Mouse (Mus musculus): ENCODE results near the gene Lin28a. TPM values are rescaled to one million over a fixed set of nuclear protein-coding genes. Genes with fewer than 3 reads are reported as not detected.

Lin28a gene
- polyA plus RNA-seq, 1 experiment from 2014 or later, result 16.7 TPM

GRCm38 (mm10) chr4:133967138-133967865 is 51.3 kb downstream of the Lin28a start:
- H3K36me3 ChIP-seq, result peaks cover 68% of the 10 kb centered on the region
- peak; percentile 96 for DNase-seq (ENCODE audit: low spot score)
- peak overlapping the region; percentile 79 for H3K4me3 ChIP-seq
- no peaks in the 10 kb centered on the region for H3K9me3 ChIP-seq (replicated peaks)
- under 1% methylated on average over 92 of the region's 101 CpGs for WGBS
- peaks cover 31% of the 10 kb centered on the region for H3K4me1 ChIP-seq
- peak overlapping the region; percentile 99 for H3K27ac ChIP-seq
- H3K27me3 ChIP-seq (ENCODE audit: low read depth, poor library complexity, severe bottlenecking), result 0 out of 2 replicates have a peak, but pooled peaks cover 4% of the 10 kb centered on the region

GRCm38 (mm10) chr4:133966271-133966940 is 52.2 kb downstream of the Lin28a start:
- Histone ChIP-seq H3K36me3 (peaks cover 59% of the 10 kb centered on the region), H3K27me3 (ENCODE audit: low read depth, poor library complexity, severe bottlenecking) (0 out of 2 replicates have a peak, but pooled peaks cover 4% of the 10 kb centered on the region), H3K27ac (peak overlapping the region; percentile 99), H3K9me3 (replicated peaks) (no peaks in the 10 kb centered on the region), H3K4me1 (peaks cover 31% of the 10 kb centered on the region), H3K4me3 (peak overlapping the region; percentile 79)
- no peak for DNase-seq (ENCODE audit: low spot score)
- 55% methylated on average over 12 of the region's 12 CpGs for WGBS

- Histone ChIP-seq H3K9me3 (replicated peaks) (no peaks in the 10 kb centered on the region), H3K27me3 (ENCODE audit: low read depth, poor library complexity, severe bottlenecking) (no peaks in the 10 kb centered on the region), H3K27ac (no peak overlapping the region), H3K4me3 (no peak overlapping the region), H3K4me1 (peaks cover 14% of the 10 kb centered on the region), H3K36me3 (peaks cover 40% of the 10 kb centered on the region)
- 88% methylated on average over 7 of the region's 7 CpGs for WGBS
- no peak for DNase-seq (ENCODE audit: low spot score)
These were observed 56.1 kb downstream of the Lin28a start for GRCm38 (mm10) chr4:133962566-133962965.

GRCm38 (mm10) chr4:133958884-133959283 is 59.8 kb downstream of the Lin28a start:
- no peaks in the 10 kb centered on the region for H3K9me3 ChIP-seq (replicated peaks)
- peaks cover 15% of the 10 kb centered on the region for H3K36me3 ChIP-seq
- 80% methylated on average over 1 of the region's 1 CpGs for WGBS
- no peak overlapping the region for H3K27ac ChIP-seq
- DNase-seq (ENCODE audit: low spot score), result no peak
- no peaks in the 10 kb centered on the region for H3K27me3 ChIP-seq (ENCODE audit: low read depth, poor library complexity, severe bottlenecking)
- 0 out of 2 replicates have a peak, but pooled peaks cover 3% of the 10 kb centered on the region for H3K4me1 ChIP-seq
- H3K4me3 ChIP-seq, result no peak overlapping the region

GRCm38 (mm10) chr4:133956358-133956757 is 62.3 kb downstream of the Lin28a start:
- Histone ChIP-seq H3K9me3 (replicated peaks) (no peaks in the 10 kb centered on the region), H3K27ac (no peak overlapping the region), H3K4me3 (no peak overlapping the region), H3K36me3 (no peaks in the 10 kb centered on the region), H3K27me3 (ENCODE audit: low read depth, poor library complexity, severe bottlenecking) (no peaks in the 10 kb centered on the region), H3K4me1 (peaks cover 7% of the 10 kb centered on the region; the same call in 1 of the 2 replicates)
- 91% methylated on average over 4 of the region's 4 CpGs for WGBS
- DNase-seq (ENCODE audit: low spot score), result no peak

Other genes with a start within 250 kb of the Lin28a start
- 52.1 and 53.3 TPM in 2 replicates for gene Rps6ka1, start 131.0 kb downstream of the Lin28a start, polyA plus RNA-seq (2016; fragmentation: Nextera tagmentation; extraction: Ambion mirVana)
- gene Hmgn2, start 50.2 kb downstream of the Lin28a start, polyA plus RNA-seq (2016; fragmentation: Nextera tagmentation; extraction: Ambion mirVana), result 2,670 and 2,950 TPM in 2 replicates
- gene Dhdds, start 17.9 kb downstream of the Lin28a start, polyA plus RNA-seq (2016; fragmentation: Nextera tagmentation; extraction: Ambion mirVana), result 41.8 and 41.9 TPM in 2 replicates
- not detected in 2 replicates for gene Zfp683, start 35.0 kb upstream of the Lin28a start, polyA plus RNA-seq (2016; fragmentation: Nextera tagmentation; extraction: Ambion mirVana)
- 3.5 and 4.4 TPM in 2 replicates for gene Crybg2, start 42.0 kb upstream of the Lin28a start, polyA plus RNA-seq (2016; fragmentation: Nextera tagmentation; extraction: Ambion mirVana)
- 2.4 and 3.9 TPM in 2 replicates for gene Cd52, start 76.2 kb upstream of the Lin28a start, polyA plus RNA-seq (2016; fragmentation: Nextera tagmentation; extraction: Ambion mirVana)
- 5.1 and 6.5 TPM in 2 replicates for gene Ubxn11, start 83.7 kb upstream of the Lin28a start, polyA plus RNA-seq (2016; fragmentation: Nextera tagmentation; extraction: Ambion mirVana)
- gene Sh3bgrl3, start 109.9 kb upstream of the Lin28a start, polyA plus RNA-seq (2016; fragmentation: Nextera tagmentation; extraction: Ambion mirVana), result 280 and 308 TPM in 2 replicates
- 27.1 and 29.1 TPM in 2 replicates for gene Cep85, start 168.3 kb upstream of the Lin28a start, polyA plus RNA-seq (2016; fragmentation: Nextera tagmentation; extraction: Ambion mirVana)
- not detected in 2 replicates for gene Gm7534, start 184.2 kb upstream of the Lin28a start, polyA plus RNA-seq (2016; fragmentation: Nextera tagmentation; extraction: Ambion mirVana)
- gene Catsper4, start 208.5 kb upstream of the Lin28a start, polyA plus RNA-seq (2016; fragmentation: Nextera tagmentation; extraction: Ambion mirVana), result not detected in 2 replicates
- 0.76 and 1.1 TPM in 2 replicates for gene Cnksr1, start 219.6 kb upstream of the Lin28a start, polyA plus RNA-seq (2016; fragmentation: Nextera tagmentation; extraction: Ambion mirVana)
- gene E130218I03Rik, start 224.8 kb upstream of the Lin28a start, polyA plus RNA-seq (2016; fragmentation: Nextera tagmentation; extraction: Ambion mirVana), result 0.60 and 0.79 TPM in 2 replicates
- 19.0 and 23.5 TPM in 2 replicates for gene Zfp593, start 226.8 kb upstream of the Lin28a start, polyA plus RNA-seq (2016; fragmentation: Nextera tagmentation; extraction: Ambion mirVana)
- gene Gm30191, start 228.1 kb upstream of the Lin28a start, polyA plus RNA-seq (2016; fragmentation: Nextera tagmentation; extraction: Ambion mirVana), result not detected in 2 replicates
- gene Grrp1, start 235.3 kb upstream of the Lin28a start, polyA plus RNA-seq (2016; fragmentation: Nextera tagmentation; extraction: Ambion mirVana), result 9.2 and 10.9 TPM in 2 replicates

All from limb, embryonic 10.5 days (tissue).